Mouse (Mus musculus) mature B cell (primary cell): ENCODE data around the gene Vmn2r66.

Source experiments
- in situ Hi-C: fragments of 300-500 bp; cut with MboI; formaldehyde crosslinking; loops from 2 replicates; pipeline ENCODE4 v1.14.3; 2019

Vmn2r66 gene

DNA sequence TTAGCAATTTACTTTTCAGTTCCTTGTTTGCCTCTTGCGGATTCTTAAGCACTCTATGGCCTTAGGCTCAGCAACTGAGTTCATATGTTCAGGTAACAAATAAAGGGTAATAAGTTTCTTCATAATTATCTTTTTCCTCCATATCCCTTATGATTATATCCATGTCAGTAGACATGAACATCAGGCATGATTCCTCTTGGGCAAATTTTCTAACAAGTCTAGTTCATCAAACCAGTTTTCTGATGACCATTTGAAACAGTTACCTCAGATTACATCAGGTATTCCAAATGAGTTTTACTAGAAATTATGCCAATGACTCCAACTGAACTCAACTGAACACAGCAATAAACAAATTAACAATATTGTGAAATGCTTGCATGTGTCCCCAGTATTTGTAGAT is at the start of gene Vmn2r66:
Gene Vmn2r66, minus strand, starts transcription at position 101 of the 400 bp plus-strand sequence.
- in situ Hi-C loops, result no loop called here

DNA sequence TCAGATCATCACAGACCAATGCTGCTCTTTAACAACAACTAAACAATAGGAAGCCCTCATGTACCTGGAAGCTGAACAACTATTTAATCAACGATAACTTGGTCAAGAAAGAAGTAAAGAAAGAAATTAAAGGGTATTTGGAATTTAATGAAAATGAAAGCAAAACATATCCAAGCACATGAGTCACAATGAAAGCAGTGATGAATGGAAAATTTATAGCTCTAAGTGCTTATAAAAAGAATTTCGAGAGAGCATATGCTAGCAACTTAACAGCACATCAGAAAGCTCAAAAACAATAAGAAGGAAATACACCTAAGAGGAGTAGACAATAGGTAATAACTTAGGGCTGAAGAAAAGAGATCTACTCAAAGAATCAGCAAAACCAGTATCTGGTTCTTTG is 15.4 kb downstream of the Vmn2r66 start:
- in situ Hi-C loops, result no loop called here

DNA sequence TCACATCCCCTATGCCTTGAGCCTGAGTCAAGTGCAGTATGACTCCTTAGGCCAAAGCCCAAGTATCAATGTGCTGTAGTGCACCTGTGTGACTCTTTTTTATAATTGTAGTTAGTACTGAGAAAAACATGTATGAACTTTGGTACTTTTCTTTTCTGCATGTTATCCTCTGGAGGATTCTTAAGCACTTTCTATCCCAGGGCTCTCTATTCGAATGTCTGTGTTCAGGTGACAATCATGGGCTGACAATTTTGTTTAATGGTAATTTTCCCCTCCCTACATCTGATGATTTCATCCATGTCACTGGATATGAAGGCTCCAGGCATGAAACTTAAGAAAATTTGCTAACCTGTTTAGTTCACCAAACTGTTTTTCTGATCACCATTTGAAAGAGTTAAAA is 48.1 kb downstream of the Vmn2r66 start, which contains the start of gene Vmn2r65:
Gene Vmn2r65, minus strand, starts transcription at position 101 of the 400 bp plus-strand sequence.
- in situ Hi-C loops, result no loop called here
